Mouse (Mus musculus): ENCODE results near the gene Cntnap3. TPM values are rescaled to one million over a fixed set of nuclear protein-coding genes. Genes with fewer than 3 reads are reported as not detected.
"Not testable (repeated sequence)": the region's sequence is repeated elsewhere in the genome, so short reads cannot be mapped to it uniquely, and the experiment has no call there.

Gene Cntnap3
- polyA plus RNA-seq (2014; fragmentation: Nextera tagmentation; extraction: Ambion mirVana): 1.6 and 2.1 TPM in 2 replicates

GRCm38 (mm10) chr13:64903585-64904208 lies at the start of gene Cntnap3:
TSS of gene Cntnap3 (minus strand) at chr13:64903955.
- H3K36me3 ChIP-seq (ENCODE audit: control insufficient read depth, insufficient read depth, low read length): no peaks in the 10 kb centered on the region
- WGBS: 13% methylated on average over 16 of the region's 16 CpGs
- H3K27me3 ChIP-seq (ENCODE audit: control insufficient read depth, insufficient read depth, low read length): no peaks in the 10 kb centered on the region
- no peaks in the 10 kb centered on the region for H3K9me3 ChIP-seq (ENCODE audit: control insufficient read depth, low read length)
- no peaks in the 10 kb centered on the region for H3K4me1 ChIP-seq (ENCODE audit: control insufficient read depth, insufficient read depth, low read length)
- peak within 1 kb of the TSS; percentile 36; the same call in 1 of the 2 replicates for H3K4me2 ChIP-seq (ENCODE audit: low read depth, low read length)
- peak within 1 kb of the TSS; percentile 5; the same call in 1 of the 2 replicates for H3K4me3 ChIP-seq (ENCODE audit: low read depth, low read length)
- peak; percentile 96 for ATAC-seq (ENCODE audit: low read depth)
- no peak within 1 kb of the TSS for H3K9ac ChIP-seq (replicated peaks; ENCODE audit: low read depth, low read length)
- no peak within 1 kb of the TSS for H3K27ac ChIP-seq (ENCODE audit: low read depth, low read length)

- Histone ChIP-seq H3K36me3 (ENCODE audit: control insufficient read depth, insufficient read depth, low read length) (no peaks in the 10 kb centered on the region), H3K4me1 (ENCODE audit: control insufficient read depth, insufficient read depth, low read length) (no peaks in the 10 kb centered on the region), H3K9ac (replicated peaks; ENCODE audit: low read depth, low read length) (no peak within 1 kb of the TSS), H3K9me3 (ENCODE audit: control insufficient read depth, low read length) (no peaks in the 10 kb centered on the region), H3K4me2 (ENCODE audit: low read depth, low read length) (no peak within 1 kb of the TSS), H3K27ac (ENCODE audit: low read depth, low read length) (no peak within 1 kb of the TSS), H3K4me3 (ENCODE audit: low read depth, low read length) (no peak within 1 kb of the TSS), H3K27me3 (ENCODE audit: control insufficient read depth, insufficient read depth, low read length) (no peaks in the 10 kb centered on the region)
- 93% methylated on average over 1 of the region's 1 CpGs for WGBS
- no peak for ATAC-seq (ENCODE audit: low read depth)
These were observed 13.4 kb upstream of the Cntnap3 start, which contains the start of gene Spata31 for GRCm38 (mm10) chr13:64917191-64917590. TSS of gene Spata31 (plus strand) at chr13:64917406.

- Histone ChIP-seq H3K9ac (replicated peaks; ENCODE audit: low read depth, low read length) (no peak overlapping the region), H3K4me1 (ENCODE audit: control insufficient read depth, insufficient read depth, low read length) (no peaks in the 10 kb centered on the region), H3K9me3 (ENCODE audit: control insufficient read depth, low read length) (no peaks in the 10 kb centered on the region), H3K4me2 (ENCODE audit: low read depth, low read length) (no peak overlapping the region), H3K36me3 (ENCODE audit: control insufficient read depth, insufficient read depth, low read length) (no peaks in the 10 kb centered on the region), H3K27me3 (ENCODE audit: control insufficient read depth, insufficient read depth, low read length) (no peaks in the 10 kb centered on the region), H3K4me3 (ENCODE audit: low read depth, low read length) (no peak overlapping the region), H3K27ac (ENCODE audit: low read depth, low read length) (no peak overlapping the region)
- 37% methylated on average over 1 of the region's 1 CpGs for WGBS
- ATAC-seq (ENCODE audit: low read depth): no peak
These were observed 623 bp downstream of the Cntnap3 start for GRCm38 (mm10) chr13:64903132-64903531.

- 90% methylated on average over 3 of the region's 3 CpGs for WGBS
- H3K27me3 ChIP-seq (ENCODE audit: control insufficient read depth, insufficient read depth, low read length): no peaks in the 10 kb centered on the region
- no peak overlapping the region for H3K4me2 ChIP-seq (ENCODE audit: low read depth, low read length)
- H3K4me3 ChIP-seq (ENCODE audit: low read depth, low read length): no peak overlapping the region
- no peaks in the 10 kb centered on the region for H3K4me1 ChIP-seq (ENCODE audit: control insufficient read depth, insufficient read depth, low read length)
- no peak overlapping the region for H3K9ac ChIP-seq (replicated peaks; ENCODE audit: low read depth, low read length)
- no peak for ATAC-seq (ENCODE audit: low read depth)
- H3K36me3 ChIP-seq (ENCODE audit: control insufficient read depth, insufficient read depth, low read length): no peaks in the 10 kb centered on the region
- H3K9me3 ChIP-seq (ENCODE audit: control insufficient read depth, low read length): no peaks in the 10 kb centered on the region
- H3K27ac ChIP-seq (ENCODE audit: low read depth, low read length): no peak overlapping the region
These were observed 38.4 kb downstream of the Cntnap3 start for GRCm38 (mm10) chr13:64865397-64865796.

GRCm38 (mm10) chr13:64824856-64825255 lies 78.9 kb downstream of the Cntnap3 start:
- not testable (repeated sequence) for H3K36me3 ChIP-seq (ENCODE audit: control insufficient read depth, insufficient read depth, low read length); H3K4me2 ChIP-seq (ENCODE audit: low read depth, low read length); ATAC-seq (ENCODE audit: low read depth); H3K9me3 ChIP-seq (ENCODE audit: control insufficient read depth, low read length); H3K27me3 ChIP-seq (ENCODE audit: control insufficient read depth, insufficient read depth, low read length); H3K4me1 ChIP-seq (ENCODE audit: control insufficient read depth, insufficient read depth, low read length); H3K27ac ChIP-seq (ENCODE audit: low read depth, low read length); H3K4me3 ChIP-seq (ENCODE audit: low read depth, low read length); H3K9ac ChIP-seq (replicated peaks; ENCODE audit: low read depth, low read length)
- WGBS: 55% methylated on average over 5 of the region's 5 CpGs

GRCm38 (mm10) chr13:64745383-64745782 lies 158.4 kb downstream of the Cntnap3 start:
- Histone ChIP-seq H3K27ac (ENCODE audit: low read depth, low read length) (no peak overlapping the region), H3K27me3 (ENCODE audit: control insufficient read depth, insufficient read depth, low read length) (no peaks in the 10 kb centered on the region), H3K36me3 (ENCODE audit: control insufficient read depth, insufficient read depth, low read length) (no peaks in the 10 kb centered on the region), H3K4me1 (ENCODE audit: control insufficient read depth, insufficient read depth, low read length) (no peaks in the 10 kb centered on the region), H3K9me3 (ENCODE audit: control insufficient read depth, low read length) (no peaks in the 10 kb centered on the region), H3K4me3 (ENCODE audit: low read depth, low read length) (no peak overlapping the region), H3K4me2 (ENCODE audit: low read depth, low read length) (no peak overlapping the region), H3K9ac (replicated peaks; ENCODE audit: low read depth, low read length) (no peak overlapping the region)
- WGBS: 86% methylated on average over 3 of the region's 3 CpGs
- no peak for ATAC-seq (ENCODE audit: low read depth)

- Histone ChIP-seq H3K9ac (replicated peaks; ENCODE audit: low read depth, low read length) (no peak overlapping the region), H3K27me3 (ENCODE audit: control insufficient read depth, insufficient read depth, low read length) (no peaks in the 10 kb centered on the region), H3K4me2 (ENCODE audit: low read depth, low read length) (no peak overlapping the region), H3K9me3 (ENCODE audit: control insufficient read depth, low read length) (no peaks in the 10 kb centered on the region), H3K4me3 (ENCODE audit: low read depth, low read length) (no peak overlapping the region), H3K27ac (ENCODE audit: low read depth, low read length) (no peak overlapping the region), H3K36me3 (ENCODE audit: control insufficient read depth, insufficient read depth, low read length) (no peaks in the 10 kb centered on the region), H3K4me1 (ENCODE audit: control insufficient read depth, insufficient read depth, low read length) (no peaks in the 10 kb centered on the region)
- 92% methylated on average over 3 of the region's 3 CpGs for WGBS
- ATAC-seq (ENCODE audit: low read depth): no peak
These were observed 171.5 kb downstream of the Cntnap3 start for GRCm38 (mm10) chr13:64732244-64732643.

- Histone ChIP-seq H3K36me3 (ENCODE audit: control insufficient read depth, insufficient read depth, low read length) (no peaks in the 10 kb centered on the region), H3K27ac (ENCODE audit: low read depth, low read length) (no peak overlapping the region)
- no peak for ATAC-seq (ENCODE audit: low read depth)
These were observed 187.0 kb downstream of the Cntnap3 start for GRCm38 (mm10) chr13:64716791-64717190.

GRCm38 (mm10) chr13:64692463-64692862 lies 211.3 kb downstream of the Cntnap3 start:
- no peaks in the 10 kb centered on the region for H3K36me3 ChIP-seq (ENCODE audit: control insufficient read depth, insufficient read depth, low read length)
- H3K27ac ChIP-seq (ENCODE audit: low read depth, low read length): no peak overlapping the region
- H3K4me2 ChIP-seq (ENCODE audit: low read depth, low read length): no peak overlapping the region
- ATAC-seq (ENCODE audit: low read depth): no peak
- no peaks in the 10 kb centered on the region for H3K9me3 ChIP-seq (ENCODE audit: control insufficient read depth, low read length)
- no peak overlapping the region for H3K4me3 ChIP-seq (ENCODE audit: low read depth, low read length)
- H3K4me1 ChIP-seq (ENCODE audit: control insufficient read depth, insufficient read depth, low read length): no peaks in the 10 kb centered on the region
- H3K9ac ChIP-seq (replicated peaks; ENCODE audit: low read depth, low read length): no peak overlapping the region
- H3K27me3 ChIP-seq (ENCODE audit: control insufficient read depth, insufficient read depth, low read length): no peaks in the 10 kb centered on the region
- WGBS: 80% methylated on average over 1 of the region's 1 CpGs

More at GRCm38 (mm10) chr13:64716791-64717190, 187.0 kb downstream of the Cntnap3 start:
- Histone ChIP-seq H3K4me1 (ENCODE audit: control insufficient read depth, insufficient read depth, low read length) (no peaks in the 10 kb centered on the region), H3K27me3 (ENCODE audit: control insufficient read depth, insufficient read depth, low read length) (no peaks in the 10 kb centered on the region), H3K4me3 (ENCODE audit: low read depth, low read length) (no peak overlapping the region), H3K9ac (replicated peaks; ENCODE audit: low read depth, low read length) (no peak overlapping the region), H3K4me2 (ENCODE audit: low read depth, low read length) (no peak overlapping the region), H3K9me3 (ENCODE audit: control insufficient read depth, low read length) (no peaks in the 10 kb centered on the region)
- WGBS: 83% methylated on average over 2 of the region's 2 CpGs
